Mouse (Mus musculus) lung, embryonic 15.5 days (tissue): ENCODE measurements at regions not wholly inside any gene's neighbourhood (a gene's known extent, or its start where the extent isn't known, plus 50 kb on each side); places are given as distances from the start of the nearest gene placed in this dataset.

Experiments
- ATAC-seq: fragments of 200-750 bp; cut with Nextera tagmentation; 2 replicates; pipeline ENCODE4 v1.8.0; 2017; ENCODE audit warnings: moderate number of reproducible peaks, borderline replicate concordance; ENCODE audit not compliant: low FRiP score, low TSS enrichment; ENCODE audit errors: extremely low read depth
- H3K27ac ChIP-seq: fragments of 300-500 bp; sonication (generic); 2 replicates; pipeline ENCODE4 v1.5.1; 2015; ENCODE audit warnings: moderate library complexity, mild to moderate bottlenecking, inconsistent platforms
- H3K27me3 ChIP-seq: fragments of 300-500 bp; sonication (generic); 2 replicates; pipeline ENCODE4 v1.6.1; 2015; ENCODE audit warnings: inconsistent platforms
- H3K36me3 ChIP-seq: fragments of 300-500 bp; sonication (generic); 2 replicates; pipeline ENCODE4 v1.6.1; 2015; ENCODE audit warnings: inconsistent platforms
- H3K4me1 ChIP-seq: fragments of 300-500 bp; sonication (generic); 2 replicates; pipeline ENCODE4 v1.6.1; 2015; ENCODE audit warnings: inconsistent platforms
- H3K4me2 ChIP-seq: fragments of 300-500 bp; sonication (generic); 2 replicates; pipeline ENCODE4 v1.6.1; 2015; ENCODE audit warnings: inconsistent platforms, mild to moderate bottlenecking, moderate library complexity
- H3K4me3 ChIP-seq: fragments of 300-500 bp; sonication (generic); 2 replicates; pipeline ENCODE4 v1.5.1; 2015; ENCODE audit warnings: mild to moderate bottlenecking, inconsistent platforms
- H3K9ac ChIP-seq: fragments of 300-500 bp; sonication (generic); 2 replicates; pipeline ENCODE4 v1.6.1; 2015; ENCODE audit warnings: inconsistent platforms
- H3K9me3 ChIP-seq: fragments of 300-500 bp; sonication (generic); 2 replicates; pipeline ENCODE4 v1.6.1; 2016; ENCODE audit warnings: inconsistent platforms
- WGBS: fragments of 180-500 bp; shearing (Covaris S2); methylation state at CpG from one replicate; pipeline ENCODE4 v1.1.7; 2015; 5-methylcytosine and 5-hydroxymethylcytosine counted together

GRCm38 (mm10) chr10:96685991-96686601 lies 69.3 kb downstream of the Btg1 start:
- Histone ChIP-seq H3K4me3 (no peak overlapping the region), H3K9me3 (no peaks in the 10 kb centered on the region), H3K27me3 (no peaks in the 10 kb centered on the region), H3K9ac (no peak overlapping the region), H3K4me1 (peaks cover 52% of the 10 kb centered on the region), H3K36me3 (no peaks in the 10 kb centered on the region), H3K4me2 (peak overlapping the region; percentile 12; the same call in 1 of the 2 replicates), H3K27ac (peak overlapping the region; percentile 79)
- peak; percentile 50; the same call in 1 of the 2 replicates for ATAC-seq
- 18% methylated on average over 5 of the region's 5 CpGs for WGBS

GRCm38 (mm10) chr10:96686659-96687440 lies 70.0 kb downstream of the Btg1 start:
- 15% methylated on average over 6 of the region's 6 CpGs for whole genome bisulfite sequencing
- ATAC-seq = peak; percentile 88
- peak overlapping the region; percentile 79 for H3K27ac ChIP-seq

GRCm38 (mm10) chr10:96687441-96687772 lies 70.6 kb downstream of the Btg1 start:
- 58% methylated on average over 1 of the region's 1 CpGs for WGBS
- H3K4me3 ChIP-seq = no peak overlapping the region
- no peaks in the 10 kb centered on the region for H3K9me3 ChIP-seq
- ATAC-seq = no peak
- no peaks in the 10 kb centered on the region for H3K36me3 ChIP-seq
- H3K27me3 ChIP-seq = no peaks in the 10 kb centered on the region
- H3K4me2 ChIP-seq = peak overlapping the region; percentile 2; the same call in 1 of the 2 replicates
- peaks cover 59% of the 10 kb centered on the region for H3K4me1 ChIP-seq
- H3K9ac ChIP-seq = no peak overlapping the region
- peak overlapping the region; percentile 79 for H3K27ac ChIP-seq

More at GRCm38 (mm10) chr10:96686659-96687440, 70.0 kb downstream of the Btg1 start:
- H3K36me3 ChIP-seq = no peaks in the 10 kb centered on the region
- H3K27me3 ChIP-seq = no peaks in the 10 kb centered on the region
- no peak overlapping the region for H3K9ac ChIP-seq
- peaks cover 56% of the 10 kb centered on the region for H3K4me1 ChIP-seq
- no peaks in the 10 kb centered on the region for H3K9me3 ChIP-seq
- peak overlapping the region; percentile 12; the same call in 1 of the 2 replicates for H3K4me2 ChIP-seq
- H3K4me3 ChIP-seq = no peak overlapping the region

- no peak overlapping the region for H3K4me3 ChIP-seq
- H3K9ac ChIP-seq = no peak overlapping the region
- peak overlapping the region; percentile 40 for H3K4me2 ChIP-seq
- peak overlapping the region; percentile 80 for H3K27ac ChIP-seq
- ATAC-seq = no peak
- H3K9me3 ChIP-seq = no peaks in the 10 kb centered on the region
- H3K36me3 ChIP-seq = no peaks in the 10 kb centered on the region
- H3K27me3 ChIP-seq = no peaks in the 10 kb centered on the region
- 23% methylated on average over 11 of the region's 11 CpGs for WGBS
- peaks cover 65% of the 10 kb centered on the region for H3K4me1 ChIP-seq
These were observed 73.4 kb downstream of the Btg1 start for GRCm38 (mm10) chr10:96689976-96690867.

- peak overlapping the region; percentile 40 for H3K4me2 ChIP-seq
- peak; percentile 87 for ATAC-seq
- 17% methylated on average over 2 of the region's 2 CpGs for WGBS
- no peak overlapping the region for H3K9ac ChIP-seq
- H3K27ac ChIP-seq = peak overlapping the region; percentile 80
- no peaks in the 10 kb centered on the region for H3K9me3 ChIP-seq
- no peaks in the 10 kb centered on the region for H3K27me3 ChIP-seq
- no peaks in the 10 kb centered on the region for H3K36me3 ChIP-seq
- peaks cover 61% of the 10 kb centered on the region for H3K4me1 ChIP-seq
- no peak overlapping the region for H3K4me3 ChIP-seq
These were observed 74.1 kb downstream of the Btg1 start for GRCm38 (mm10) chr10:96690868-96691302.

GRCm38 (mm10) chr10:96691319-96691870 lies 74.6 kb downstream of the Btg1 start:
- Histone ChIP-seq H3K4me2 (no peak overlapping the region), H3K27ac (peak overlapping the region; percentile 54), H3K4me3 (no peak overlapping the region), H3K9ac (no peak overlapping the region), H3K36me3 (no peaks in the 10 kb centered on the region), H3K4me1 (peaks cover 56% of the 10 kb centered on the region), H3K9me3 (no peaks in the 10 kb centered on the region), H3K27me3 (no peaks in the 10 kb centered on the region)
- ATAC-seq = no peak; the same call in 1 of the 2 replicates
- 41% methylated on average over 6 of the region's 6 CpGs for WGBS

- no peak for ATAC-seq
- peaks cover 42% of the 10 kb centered on the region for H3K4me1 ChIP-seq
- WGBS = 79% methylated on average over 7 of the region's 7 CpGs
These were observed 76.0 kb downstream of the Btg1 start for GRCm38 (mm10) chr10:96692821-96693220.

GRCm38 (mm10) chr10:96693766-96694165 lies 77.0 kb downstream of the Btg1 start:
- no peak overlapping the region for H3K4me2 ChIP-seq
- H3K4me1 ChIP-seq = peaks cover 34% of the 10 kb centered on the region
- no peaks in the 10 kb centered on the region for H3K9me3 ChIP-seq
- H3K36me3 ChIP-seq = no peaks in the 10 kb centered on the region
- 67% methylated on average over 6 of the region's 6 CpGs for WGBS
- no peak overlapping the region for H3K4me3 ChIP-seq
- H3K27me3 ChIP-seq = no peaks in the 10 kb centered on the region
- no peak overlapping the region for H3K27ac ChIP-seq
- no peak overlapping the region for H3K9ac ChIP-seq
- no peak for ATAC-seq

More at GRCm38 (mm10) chr10:96692821-96693220, 76.0 kb downstream of the Btg1 start:
- no peak overlapping the region for H3K4me2 ChIP-seq
- no peak overlapping the region for H3K4me3 ChIP-seq
- no peak overlapping the region for H3K27ac ChIP-seq
- no peaks in the 10 kb centered on the region for H3K27me3 ChIP-seq
- no peaks in the 10 kb centered on the region for H3K36me3 ChIP-seq
- H3K9me3 ChIP-seq = no peaks in the 10 kb centered on the region
- no peak overlapping the region for H3K9ac ChIP-seq

- Histone ChIP-seq H3K4me1 (peaks cover 10% of the 10 kb centered on the region; the same call in 1 of the 2 replicates), H3K9me3 (no peaks in the 10 kb centered on the region), H3K36me3 (no peaks in the 10 kb centered on the region), H3K27ac (no peak overlapping the region), H3K9ac (no peak overlapping the region), H3K27me3 (no peaks in the 10 kb centered on the region), H3K4me3 (no peak overlapping the region), H3K4me2 (no peak overlapping the region)
- WGBS = 96% methylated on average over 7 of the region's 7 CpGs
- ATAC-seq = no peak
These were observed 79.8 kb downstream of the Btg1 start for GRCm38 (mm10) chr10:96696571-96696970.

- no peaks in the 10 kb centered on the region for H3K36me3 ChIP-seq
- no peak for ATAC-seq
- H3K9ac ChIP-seq = no peak overlapping the region
- no peaks in the 10 kb centered on the region for H3K9me3 ChIP-seq
- no peak overlapping the region for H3K4me3 ChIP-seq
- no peaks in the 10 kb centered on the region for H3K27me3 ChIP-seq
- 41% methylated on average over 3 of the region's 3 CpGs for WGBS
- no peak overlapping the region for H3K27ac ChIP-seq
- 0 out of 2 replicates have a peak, but pooled peaks cover 6% of the 10 kb centered on the region for H3K4me1 ChIP-seq
- no peak overlapping the region for H3K4me2 ChIP-seq
These were observed 81.0 kb downstream of the Btg1 start for GRCm38 (mm10) chr10:96697781-96698180.

GRCm38 (mm10) chr10:96706656-96707055 lies 89.8 kb downstream of the Btg1 start:
- H3K9ac ChIP-seq = no peak overlapping the region
- no peaks in the 10 kb centered on the region for H3K36me3 ChIP-seq
- ATAC-seq = no peak
- 84% methylated on average over 4 of the region's 4 CpGs for WGBS
- no peaks in the 10 kb centered on the region for H3K9me3 ChIP-seq
- H3K4me3 ChIP-seq = no peak overlapping the region
- H3K27me3 ChIP-seq = no peaks in the 10 kb centered on the region
- no peak overlapping the region for H3K4me2 ChIP-seq
- H3K4me1 ChIP-seq = peaks cover 4% of the 10 kb centered on the region; the same call in 1 of the 2 replicates
- H3K27ac ChIP-seq = no peak overlapping the region
